Mouse (Mus musculus) neural tube, embryonic 14.5 days (tissue): ENCODE measurements around the gene Sec23b. TPM values are rescaled to one million over a fixed set of nuclear protein-coding genes. Genes with fewer than 3 reads are reported as not detected.

Experiments used
- microRNA-seq: library from miRNA; unstranded; fragments of <30 nt; microRNA quantifications from one replicate; pipeline ENCODE4, GENCODE M21; 2016
- polyA plus RNA-seq: library from polyadenylated mRNA; unstranded; fragments of >200 nt; fragmentation: Nextera tagmentation; extraction: Ambion mirVana; gene quantifications from 2 replicates; pipeline ENCODE4 v1.2.1, GENCODE M21; 2014

Sec23b gene
- polyA plus RNA-seq, 1 experiment from 2014 or later, result 55.6 TPM

Small RNAs within 50 kb of the gene (microRNA-seq; reads per million reads assigned to microRNA genes)
- gene Gm24823, result not detected

Other genes starting within 250 kb of the Sec23b start
- 0.35 TPM in 1 of 2 replicates, not detected in the other for gene Ovol2, start 224.1 kb upstream of the Sec23b start, polyA plus RNA-seq
- gene Kat14, start 187.2 kb upstream of the Sec23b start, polyA plus RNA-seq, result 21.5 and 27.4 TPM in 2 replicates
- gene Pet117, start 187.2 kb upstream of the Sec23b start, polyA plus RNA-seq, result not detected in 2 replicates
- 18.7 and 23.9 TPM in 2 replicates for gene Dzank1, start 28.8 kb upstream of the Sec23b start, polyA plus RNA-seq
- 26.4 and 33.3 TPM in 2 replicates for gene Polr3f, start 28.5 kb upstream of the Sec23b start, polyA plus RNA-seq
- 56.0 and 58.9 TPM in 2 replicates for gene Rbbp9, start 5.4 kb upstream of the Sec23b start, polyA plus RNA-seq
- 77.1 and 80.4 TPM in 2 replicates for gene Smim26, start 37.8 kb downstream of the Sec23b start, polyA plus RNA-seq
- gene Dtd1, start 43.7 kb downstream of the Sec23b start, polyA plus RNA-seq, result 112 and 132 TPM in 2 replicates